Mouse (Mus musculus) left cerebral cortex, postnatal 4 days (tissue): ENCODE results near the gene Zmym1. TPM values are rescaled to one million over a fixed set of nuclear protein-coding genes. Genes with fewer than 3 reads are reported as not detected.
A peak's percentile ranks its signal among the peaks of the same experiment; 100 is the strongest.
"Not testable (repeated sequence)": the region's sequence is repeated elsewhere in the genome, so short reads cannot be mapped to it uniquely, and the experiment has no call there.

Experiments used
- DNase-seq: peaks from one replicate; pipeline ENCODE4 v3.0.0-alpha.2; 2022
- intact Hi-C: fragments of 180-260 bp; cut with DNase I; formaldehyde crosslinking; loops from one replicate; pipeline ENCODE4 v1.15.1; 2025
- total RNA-seq, 2 experiments: library from RNA; stranded (reverse); gene quantifications; 2 replicates each; pipeline ENCODE4 v1.2.3; 2021

Gene Zmym1
- total RNA-seq, 2 experiments from 2014 or later = 15.6 to 17.5 TPM

DNA sequence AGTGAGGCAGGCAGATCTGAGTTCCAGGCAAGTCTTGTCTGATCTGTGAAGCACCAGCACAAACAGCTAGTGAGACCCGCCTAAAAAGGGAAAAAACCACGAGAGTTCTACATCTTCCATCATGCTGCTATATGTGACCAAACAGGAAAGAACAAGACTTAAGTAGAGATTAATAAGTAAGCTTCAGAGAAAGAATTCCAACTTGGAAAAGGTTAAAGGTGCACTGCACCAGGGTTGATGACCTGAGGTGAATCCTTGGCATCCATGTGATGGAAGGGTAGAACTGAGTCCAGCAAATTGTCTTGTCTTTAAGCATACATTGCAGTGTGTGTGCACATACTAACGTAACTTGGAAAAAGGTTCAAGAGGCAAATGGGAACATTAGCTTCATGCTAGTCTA is 23.8 kb downstream of the Zmym1 start:
- intact Hi-C loops = loop anchor here (10.0 kb wide), 1 partner anchor 132 kb away; no protein-coding TSS in a partner anchor
- DNase-seq = no peak

DNA sequence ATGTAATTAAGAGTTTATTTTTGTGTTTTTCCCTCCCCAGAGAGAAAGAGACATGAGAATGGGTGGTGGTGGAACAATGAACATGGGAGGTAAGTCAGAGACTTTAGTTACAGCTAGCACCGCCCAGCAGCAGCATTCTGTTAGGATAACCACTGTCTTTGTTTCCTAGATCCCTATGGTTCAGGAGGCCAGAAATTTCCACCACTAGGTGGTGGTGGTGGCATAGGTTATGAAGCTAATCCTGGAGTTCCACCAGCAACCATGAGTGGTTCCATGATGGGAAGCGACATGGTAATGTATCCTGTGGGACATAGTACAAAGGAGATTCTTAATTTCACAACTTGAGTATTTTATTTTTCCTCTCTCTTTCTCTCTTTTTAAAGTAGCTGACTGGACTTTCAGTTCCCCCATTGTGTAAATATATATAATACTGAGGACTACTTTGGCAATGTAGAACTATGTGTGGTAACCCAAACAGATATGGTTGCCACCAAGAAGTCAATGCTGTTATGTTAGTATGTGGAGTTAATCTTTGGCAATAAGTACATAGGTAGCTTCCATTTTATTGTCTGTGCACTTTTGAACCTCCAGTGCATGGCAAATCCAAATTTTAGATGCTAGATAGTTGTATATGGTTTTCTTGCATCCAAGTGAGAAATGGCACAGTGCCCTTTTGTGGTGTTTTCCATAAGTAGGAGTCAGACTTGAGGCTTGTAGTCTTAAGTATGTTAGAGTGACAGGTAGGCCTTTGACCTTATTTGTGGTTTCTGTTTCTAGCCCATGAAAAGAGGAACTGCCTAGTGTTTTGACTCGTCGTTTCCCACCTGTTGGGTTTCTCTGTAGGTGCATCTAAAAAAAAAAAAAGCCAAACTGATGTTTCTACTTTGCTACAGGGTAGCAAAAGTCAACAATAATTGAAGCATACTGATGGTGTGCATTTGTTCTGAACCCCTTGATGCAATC is 33.4 kb downstream of the Zmym1 start:
- DNase-seq = peak; percentile 54
- intact Hi-C loops = no loop called here

DNA sequence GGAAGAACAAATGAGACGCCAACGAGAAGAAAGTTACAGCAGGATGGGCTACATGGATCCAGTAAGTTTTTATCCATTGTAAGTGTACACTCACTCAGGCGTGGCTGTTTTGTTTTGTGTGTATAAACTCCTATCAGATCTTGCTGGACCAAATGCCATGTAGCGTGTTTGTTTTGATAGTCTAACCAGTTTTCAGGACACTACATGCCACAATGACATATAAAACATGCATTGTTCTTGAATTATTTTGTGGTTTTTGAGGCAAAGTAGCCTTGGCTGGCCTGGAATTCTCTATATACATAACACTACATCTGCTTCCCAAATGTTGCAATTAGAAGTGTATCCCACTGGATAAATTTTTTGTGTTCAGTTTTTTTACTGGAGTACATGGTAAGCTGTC is 34.1 kb downstream of the Zmym1 start:
- intact Hi-C loops = no loop called here
- no peak for DNase-seq

DNA sequence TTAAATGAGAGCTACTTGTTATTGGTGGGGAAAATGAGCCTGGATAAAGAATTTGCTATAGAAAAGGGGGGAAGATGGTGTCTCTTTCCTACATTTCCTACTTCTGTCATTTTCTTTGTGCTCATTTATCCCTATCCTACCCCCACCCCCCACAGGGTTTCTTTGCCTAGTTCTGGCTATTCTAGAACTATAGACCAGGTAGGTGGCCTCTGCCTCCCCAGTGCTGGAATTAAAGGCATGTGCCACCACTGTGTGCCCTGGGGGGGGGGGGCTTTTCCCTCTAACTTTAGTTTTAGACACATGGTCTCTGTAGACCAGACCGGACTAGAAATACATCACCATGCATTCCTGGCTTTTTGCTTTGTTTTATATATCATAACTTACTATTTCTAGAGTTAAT is 36.7 kb downstream of the Zmym1 start:
- DNase-seq = no peak
- intact Hi-C loops = no loop called here

DNA sequence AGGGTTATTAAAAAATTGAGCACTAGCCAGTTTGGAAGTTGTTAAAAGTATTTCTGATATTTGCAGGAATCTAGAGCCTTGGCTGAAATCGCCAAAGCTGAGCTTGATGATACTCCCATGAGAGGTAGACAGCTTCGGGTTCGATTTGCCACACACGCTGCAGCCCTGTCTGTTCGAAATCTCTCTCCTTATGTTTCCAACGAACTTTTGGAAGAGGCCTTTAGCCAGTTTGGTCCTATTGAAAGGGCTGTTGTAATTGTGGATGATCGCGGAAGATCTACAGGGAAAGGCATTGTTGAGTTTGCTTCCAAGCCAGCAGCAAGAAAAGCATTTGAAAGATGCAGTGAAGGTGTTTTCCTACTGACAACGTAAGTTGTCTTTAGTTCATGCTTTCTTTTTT is 37.8 kb downstream of the Zmym1 start:
- DNase-seq = no peak
- intact Hi-C loops = no loop called here

DNA sequence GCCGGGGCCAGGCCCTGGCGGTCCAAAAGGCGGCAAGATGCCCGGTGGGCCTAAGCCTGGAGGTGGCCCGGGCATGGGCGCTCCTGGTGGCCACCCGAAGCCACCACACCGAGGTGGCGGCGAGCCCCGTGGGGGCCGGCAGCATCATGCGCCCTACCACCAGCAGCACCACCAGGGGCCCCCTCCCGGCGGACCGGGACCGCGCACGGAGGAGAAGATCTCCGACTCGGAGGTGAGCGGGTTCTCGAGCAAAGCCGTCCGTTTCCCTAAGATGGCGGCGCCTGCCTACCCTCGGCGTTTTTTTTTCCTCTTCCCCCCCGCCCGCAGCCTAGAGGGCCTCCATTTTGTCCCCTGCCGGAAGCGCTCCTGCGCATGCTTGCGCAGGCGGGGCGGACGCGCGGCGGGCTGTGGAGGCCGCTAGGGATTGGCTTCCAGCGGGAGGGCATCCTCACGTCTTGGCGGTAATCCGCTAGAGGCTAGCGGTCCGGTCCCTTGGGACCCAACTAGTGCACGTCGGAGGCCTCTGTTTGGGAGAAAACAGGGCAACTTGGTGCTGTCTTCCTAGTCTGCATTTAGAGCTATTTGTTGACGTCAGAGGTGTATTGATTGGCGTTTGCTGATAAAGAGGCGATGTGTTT is 38.8 kb downstream of the Zmym1 start:
- DNase-seq = peak; percentile 86
- intact Hi-C loops = no loop called here

DNA sequence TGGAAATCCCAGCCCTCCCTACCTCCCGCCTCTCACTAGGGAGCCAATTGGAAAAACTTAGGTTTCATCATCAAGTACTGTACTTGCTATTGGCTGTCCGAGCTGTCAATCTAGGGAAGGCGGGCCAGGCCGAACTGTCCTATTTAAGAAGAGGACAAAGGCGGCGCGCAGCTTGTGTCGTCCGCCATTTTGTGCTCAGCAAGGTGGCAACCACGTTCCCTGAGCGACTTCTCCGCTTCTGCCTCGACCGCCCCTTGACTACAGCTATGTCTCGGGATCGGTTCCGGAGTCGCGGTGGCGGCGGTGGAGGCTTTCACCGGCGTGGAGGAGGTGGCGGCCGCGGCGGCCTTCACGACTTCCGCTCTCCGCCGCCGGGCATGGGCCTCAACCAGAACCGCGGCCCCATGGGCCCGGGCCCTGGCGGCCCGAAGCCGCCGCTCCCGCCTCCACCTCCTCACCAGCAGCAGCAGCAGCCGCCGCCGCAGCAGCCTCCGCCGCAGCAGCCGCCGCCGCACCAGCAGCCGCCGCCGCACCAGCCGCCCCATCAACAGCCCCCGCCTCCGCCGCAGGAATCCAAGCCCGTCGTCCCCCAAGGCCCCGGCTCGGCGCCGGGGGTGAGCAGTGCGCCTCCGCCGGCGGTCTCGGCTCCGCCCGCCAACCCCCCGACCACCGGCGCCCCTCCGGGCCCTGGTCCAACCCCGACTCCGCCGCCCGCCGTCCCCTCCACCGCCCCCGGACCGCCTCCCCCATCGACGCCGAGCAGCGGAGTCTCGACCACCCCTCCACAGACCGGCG is 39.6 kb downstream of the Zmym1 start, which contains the start of gene Sfpq:
Sfpq (plus strand) TSS at position 174 of the 795 bp plus-strand sequence.
- peak; percentile 98 for DNase-seq
- intact Hi-C loops = no loop called here

DNA sequence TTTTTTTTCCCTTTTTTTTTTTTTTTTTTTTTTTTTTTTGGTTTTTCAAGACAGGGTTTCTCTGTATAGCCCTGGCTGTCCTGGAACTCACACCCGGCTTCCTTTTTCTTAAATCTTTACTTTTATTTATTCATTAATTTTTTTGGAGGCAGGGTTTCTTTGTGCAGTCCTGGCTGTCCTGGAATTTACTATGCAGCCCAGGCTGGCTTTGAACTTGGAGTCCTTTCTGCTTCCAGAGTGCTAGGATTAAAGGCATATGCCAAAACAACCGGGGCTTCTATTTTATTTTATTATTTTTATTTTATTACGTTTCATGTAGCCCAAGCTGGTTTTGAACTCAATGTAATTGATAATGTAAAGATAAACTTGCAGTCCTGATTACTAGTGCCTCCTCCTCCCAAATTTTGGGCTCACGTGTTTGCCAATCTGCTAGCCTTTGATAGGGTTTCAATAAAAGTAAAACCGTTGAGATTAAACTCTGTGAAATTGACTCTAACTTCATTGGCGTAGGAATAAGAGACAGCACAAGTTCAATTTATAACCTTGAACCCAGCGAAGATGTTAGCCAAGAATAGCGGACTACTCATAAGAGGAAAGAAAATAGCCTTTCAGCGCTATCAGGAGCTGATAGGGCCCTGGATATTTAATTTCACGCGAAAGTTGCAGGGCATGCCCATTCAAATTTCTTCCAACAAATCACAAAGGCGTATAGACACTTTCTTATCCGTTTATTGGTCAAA is 40.4 kb downstream of the Zmym1 start:
- intact Hi-C loops = no loop called here
- DNase-seq = no peak

DNA sequence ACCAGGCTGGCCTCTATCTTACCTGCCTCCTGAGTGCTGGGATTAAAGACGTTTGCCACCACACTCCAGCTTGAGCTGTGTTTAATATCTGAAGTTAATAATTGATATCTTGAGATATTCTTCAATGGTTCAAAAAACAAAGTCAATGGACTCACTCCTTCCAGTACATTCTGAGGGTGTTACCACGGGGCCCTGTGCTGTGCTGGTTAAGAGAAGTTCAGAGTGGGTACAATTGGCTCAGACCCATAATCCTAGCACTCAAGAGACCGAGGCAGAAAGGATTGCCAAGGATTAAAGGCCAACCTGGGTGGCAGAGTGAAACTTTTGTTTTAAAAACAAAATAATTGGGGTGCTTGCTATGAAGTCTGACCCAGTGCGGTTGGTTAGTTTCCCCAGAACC is 44.6 kb downstream of the Zmym1 start:
- DNase-seq = no peak
- intact Hi-C loops = no loop called here

DNA sequence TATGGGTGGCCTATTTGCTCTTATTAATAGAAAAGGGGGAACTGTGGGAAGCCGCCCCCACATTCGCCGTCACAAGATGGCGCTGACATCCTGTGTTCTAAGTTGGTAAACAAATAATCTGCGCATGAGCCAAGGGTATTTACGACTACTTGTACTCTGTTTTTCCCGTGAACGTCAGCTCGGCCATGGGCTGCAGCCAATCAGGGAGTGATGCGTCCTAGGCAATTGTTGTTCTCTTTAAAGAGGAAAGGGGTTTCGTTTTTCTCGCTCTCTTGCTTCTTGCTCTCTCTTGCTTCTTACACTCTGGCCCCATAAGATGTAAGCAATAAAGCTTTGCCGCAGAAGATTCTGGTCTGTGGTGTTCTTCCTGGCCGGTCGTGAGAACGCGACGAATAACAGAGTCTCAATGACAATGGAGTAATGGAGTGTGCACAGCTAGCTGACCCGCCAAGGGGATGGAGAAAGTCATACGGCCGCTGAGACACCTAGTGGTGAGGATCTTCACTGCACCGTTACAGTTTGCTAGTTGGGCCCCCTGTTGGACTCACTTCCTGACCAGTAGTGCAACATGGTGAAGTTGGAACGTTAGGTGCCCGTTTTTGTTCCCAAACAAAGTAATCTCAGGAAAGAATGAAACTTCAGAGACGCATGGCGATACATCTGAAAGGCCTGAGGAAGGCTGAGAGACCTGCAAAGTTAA is 45.5 kb downstream of the Zmym1 start:
- peak; percentile 85 for DNase-seq
- intact Hi-C loops = not testable (repeated sequence)

DNA sequence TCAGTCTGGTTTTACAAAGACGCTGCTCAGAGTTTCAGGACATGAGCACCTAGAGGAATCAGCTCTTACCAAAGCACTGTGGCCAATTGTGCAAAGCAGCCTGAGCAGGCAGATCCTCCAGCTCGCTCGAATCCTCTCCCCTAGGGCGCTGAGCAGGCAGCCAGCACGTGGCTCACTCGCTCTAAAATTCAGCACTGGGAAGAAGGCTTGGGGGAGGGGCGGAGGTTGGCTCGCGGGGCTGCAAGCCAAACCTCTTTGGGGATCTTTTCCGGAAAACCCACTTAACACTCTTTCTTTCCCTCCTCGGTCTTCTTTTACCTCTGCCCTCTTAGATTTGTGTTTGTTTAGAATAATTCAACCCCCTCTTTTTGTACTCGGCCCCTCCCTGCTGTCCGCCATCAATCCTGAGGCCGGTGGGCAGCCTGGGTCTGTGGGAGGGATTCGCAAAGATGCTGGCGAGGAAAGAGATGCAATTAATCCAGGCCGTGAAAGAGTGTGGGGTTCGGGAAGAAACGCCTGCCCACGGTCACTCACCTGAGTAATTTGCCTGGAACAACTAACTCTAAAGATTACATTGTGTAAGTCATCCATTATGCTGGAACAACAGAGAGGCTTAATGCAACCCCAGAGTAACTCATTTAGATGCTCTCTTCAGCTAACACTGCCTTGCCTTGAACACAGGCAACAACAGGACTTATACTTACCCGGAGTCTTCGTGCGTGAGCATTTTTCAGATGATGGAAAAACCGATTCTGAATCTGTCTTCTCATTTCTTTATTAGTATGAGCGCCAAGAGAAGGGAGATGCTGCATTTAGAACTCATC is 55.6 kb downstream of the Zmym1 start:
- intact Hi-C loops = no loop called here
- peak; percentile 85 for DNase-seq

DNA sequence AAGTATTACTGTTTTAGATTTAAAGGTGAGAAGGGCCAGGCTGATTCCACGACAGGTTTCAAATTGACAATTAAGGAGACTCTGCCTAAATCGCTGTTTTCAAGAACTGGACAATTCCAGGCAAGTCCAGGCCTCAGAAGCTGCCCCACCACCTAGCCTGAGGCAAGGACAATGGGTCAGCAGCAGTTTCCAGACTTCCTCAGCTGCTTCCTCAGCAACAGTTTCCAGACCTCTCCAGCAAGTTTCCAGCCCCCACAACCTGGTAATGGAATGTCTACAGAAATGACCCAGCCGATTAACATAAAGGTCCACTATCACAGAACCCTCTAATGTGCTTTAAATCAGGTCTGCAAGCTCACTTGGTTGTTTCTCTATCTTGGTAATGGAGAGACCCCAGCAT is 56.6 kb downstream of the Zmym1 start:
- no peak for DNase-seq
- intact Hi-C loops = no loop called here

DNA sequence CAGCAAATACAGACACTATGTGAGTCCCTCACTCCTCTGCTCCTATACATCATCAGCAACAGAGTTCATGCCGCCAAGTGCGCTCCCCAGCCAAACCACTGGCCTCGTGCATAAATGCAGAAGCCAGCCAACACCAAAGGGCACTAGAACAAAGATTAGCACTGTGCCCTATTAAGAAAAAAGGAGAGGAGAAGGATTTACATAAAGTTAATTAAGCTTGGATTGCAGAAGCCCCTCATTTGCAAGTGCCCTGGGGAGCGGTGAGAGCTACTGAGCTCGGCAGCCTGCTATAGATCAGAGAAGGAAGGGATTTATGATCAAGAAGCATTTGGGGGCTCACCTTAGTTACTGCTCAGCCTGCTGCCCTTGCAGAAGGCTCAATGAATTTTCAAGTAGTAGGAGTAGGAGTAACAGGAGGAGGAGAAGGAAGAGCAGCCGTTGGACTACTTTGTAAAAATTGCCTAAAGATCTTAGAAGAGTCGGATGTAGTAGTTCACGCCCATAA is 60.3 kb downstream of the Zmym1 start:
- no peak for DNase-seq
- intact Hi-C loops = no loop called here

DNA sequence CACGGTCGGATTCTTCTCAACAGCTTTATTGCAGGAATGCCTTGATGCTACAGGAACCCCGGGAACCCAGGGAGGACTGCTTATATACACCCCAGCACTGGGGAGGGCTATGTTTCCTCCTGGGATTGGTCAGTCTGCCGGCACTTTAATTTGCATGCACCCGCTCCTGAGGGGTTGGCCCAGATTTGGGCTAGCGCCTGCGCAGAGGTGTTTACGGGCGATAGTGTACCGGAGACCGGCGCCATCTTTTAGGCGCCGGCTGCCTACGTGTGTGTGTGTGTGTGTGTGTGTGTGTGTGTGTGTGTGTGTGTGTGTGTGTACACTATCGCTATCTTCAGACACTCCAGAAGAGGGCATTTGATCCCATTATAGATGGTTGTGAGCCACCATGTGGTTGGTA is 61.6 kb downstream of the Zmym1 start:
- intact Hi-C loops, DNase-seq: not testable (repeated sequence)

Other genes starting within 250 kb of the Zmym1 start
- gene Zmym4, start 93.0 kb downstream of the Zmym1 start, total RNA-seq = 10 to 100 TPM; 77.9 to 84.1 TPM
- 100 to 1,000 TPM; 459 to 501 TPM for gene Sfpq, start 39.8 kb downstream of the Zmym1 start, total RNA-seq
- gene Zmym6, start 16.2 kb upstream of the Zmym1 start, total RNA-seq = 10 to 100 TPM; 40.1 to 40.3 TPM
- 1 to 10 TPM; 4.4 to 4.9 TPM for gene Tmem35b, start 62.5 kb upstream of the Zmym1 start, total RNA-seq
- 100 to 1,000 TPM; 111 to 125 TPM for gene Dlgap3, start 108.1 kb upstream of the Zmym1 start, total RNA-seq
- gene Smim12, start 182.6 kb upstream of the Zmym1 start, total RNA-seq = 10 to 100 TPM; 27.1 to 29.3 TPM